Mouse (Mus musculus) heart, embryonic 10.5 days (tissue): ENCODE results near the gene Cd46. TPM values are rescaled to one million over a fixed set of nuclear protein-coding genes. Genes with fewer than 3 reads are reported as not detected.

Experiments
- DNase-seq: peaks from one replicate; pipeline ENCODE4 v3.0.0-alpha.2; 2017; ENCODE audit warnings: low spot score
- H3K27ac ChIP-seq: fragments of 300-500 bp; sonication (generic); 2 replicates; pipeline ENCODE4 v1.5.1; 2016; ENCODE audit warnings: mild to moderate bottlenecking
- H3K27me3 ChIP-seq: fragments of 300-500 bp; sonication (generic); 2 replicates; pipeline ENCODE4 v1.6.1; 2016; ENCODE audit warnings: mild to moderate bottlenecking; ENCODE audit not compliant: poor library complexity, insufficient read depth, severe bottlenecking
- H3K36me3 ChIP-seq: fragments of 300-500 bp; sonication (generic); 2 replicates; pipeline ENCODE4 v1.6.1; 2016; ENCODE audit warnings: mild to moderate bottlenecking, moderate library complexity
- H3K4me1 ChIP-seq: fragments of 300-500 bp; sonication (generic); 2 replicates; pipeline ENCODE4 v1.6.1; 2016; ENCODE audit warnings: mild to moderate bottlenecking
- H3K4me3 ChIP-seq: fragments of 300-500 bp; sonication (generic); 2 replicates; pipeline ENCODE4 v1.5.1; 2016; ENCODE audit warnings: mild to moderate bottlenecking, moderate library complexity
- H3K9me3 ChIP-seq: fragments of 300-500 bp; sonication (generic); 2 replicates; pipeline ENCODE4 v1.6.1; 2016; ENCODE audit warnings: mild to moderate bottlenecking, moderate library complexity
- WGBS: fragments of 180-500 bp; shearing (Covaris S2); methylation state at CpG from one replicate; pipeline ENCODE4 v1.1.7; 2016; 5-methylcytosine and 5-hydroxymethylcytosine counted together
- microRNA counts: library from miRNA; unstranded; fragments of <30 nt; microRNA quantifications from one replicate; lab custom pipeline; 2017
- microRNA-seq: library from miRNA; unstranded; fragments of <30 nt; microRNA quantifications from one replicate; pipeline ENCODE4, GENCODE M21; 2017
- polyA plus RNA-seq: library from polyadenylated mRNA; unstranded; fragments of >200 nt; fragmentation: Nextera tagmentation; extraction: Ambion mirVana; gene quantifications from 2 replicates; pipeline ENCODE4 v1.2.1, GENCODE M21; 2016

Cd46 gene
- polyA plus RNA-seq, 1 experiment from 2014 or later: 0.70 TPM

GRCm38 (mm10) chr1:194991654-194992053, 100.4 kb downstream of the Cd46 start:
- Histone ChIP-seq H3K27me3 (no peaks in the 10 kb centered on the region), H3K27ac (no peak overlapping the region), H3K36me3 (no peaks in the 10 kb centered on the region), H3K4me1 (peaks cover 17% of the 10 kb centered on the region), H3K9me3 (no peaks in the 10 kb centered on the region), H3K4me3 (no peak overlapping the region)
- 68% methylated on average over 2 of the region's 2 CpGs for WGBS
- DNase-seq: no peak

- Histone ChIP-seq H3K27ac (no peak overlapping the region), H3K27me3 (no peaks in the 10 kb centered on the region), H3K36me3 (no peaks in the 10 kb centered on the region), H3K4me1 (peaks cover 17% of the 10 kb centered on the region), H3K9me3 (no peaks in the 10 kb centered on the region), H3K4me3 (no peak overlapping the region)
- 89% methylated on average over 2 of the region's 2 CpGs for whole genome bisulfite sequencing
- DNase-seq: no peak
Observed at GRCm38 (mm10) chr1:194990976-194991375, 101.1 kb downstream of the Cd46 start.

GRCm38 (mm10) chr1:194989024-194989423, 103.0 kb downstream of the Cd46 start:
- Histone ChIP-seq H3K9me3 (no peaks in the 10 kb centered on the region), H3K27ac (no peak overlapping the region), H3K4me3 (no peak overlapping the region), H3K36me3 (no peaks in the 10 kb centered on the region), H3K27me3 (no peaks in the 10 kb centered on the region), H3K4me1 (peaks cover 15% of the 10 kb centered on the region)
- no peak for DNase-seq
- WGBS: 88% methylated on average over 1 of the region's 1 CpGs

MicroRNAs encoded within 50 kb of the gene (microRNA counts, 519-probe panel; counts per million panel counts)
- microRNA mmu-miR-29b (lab: Ali Mortazavi, UCI): 4,868 counts per million, percentile 34 among the panel's probes with 10 or more counts
- microRNA mmu-miR-29c (lab: Ali Mortazavi, UCI): 5,827 counts per million, percentile 53 among the panel's probes with 10 or more counts

Small RNAs within 50 kb of the gene (microRNA-seq; reads per million reads assigned to microRNA genes)
- 2.0 reads per million for gene Mir29b-2
- gene Mir29c: 132 reads per million, percentile 54 among the genes with 10 or more reads in this experiment

Other genes starting within 250 kb of the Cd46 start
- gene Cd34, start 153.4 kb downstream of the Cd46 start, polyA plus RNA-seq: 59.9 and 62.6 TPM in 2 replicates
- gene Cr1l, start 39.3 kb upstream of the Cd46 start, polyA plus RNA-seq: 52.8 and 60.0 TPM in 2 replicates
- gene Cr2, start 84.5 kb upstream of the Cd46 start, polyA plus RNA-seq: 0.26 TPM in 1 of 2 replicates, not detected in the other